Mouse (Mus musculus) hematopoietic stem cell, adult 5-6 weeks (primary cell): ENCODE results near the gene Ackr1. TPM values are rescaled to one million over a fixed set of nuclear protein-coding genes. Genes with fewer than 3 reads are reported as not detected.

Source experiments
- ATAC-seq, 2 experiments: fragments of 125-278 bp in 1 of 2; replicated peaks in 1 of 2; 2 replicates each; pipeline ENCODE4 v1.8.0; 2016 to 2017; ENCODE audit warnings: inconsistent platforms in 2 of 2, mild to moderate bottlenecking in 2 of 2, moderate number of reproducible peaks in 2 of 2, low read depth in 1 of 2, moderate TSS enrichment in 1 of 2; ENCODE audit not compliant: low FRiP score in 2 of 2, poor library complexity in 2 of 2, severe bottlenecking in 2 of 2, insufficient read depth in 1 of 2, low TSS enrichment in 1 of 2
- total RNA-seq: library from RNA; stranded (forward); fragments of 172-1452, 232-1000 nt; gene quantifications from 2 replicates; pipeline ENCODE4 v1.2.3, GENCODE M21; 2017

Gene Ackr1
- total RNA-seq, 1 experiment from 2014 or later, result not detected

DNA sequence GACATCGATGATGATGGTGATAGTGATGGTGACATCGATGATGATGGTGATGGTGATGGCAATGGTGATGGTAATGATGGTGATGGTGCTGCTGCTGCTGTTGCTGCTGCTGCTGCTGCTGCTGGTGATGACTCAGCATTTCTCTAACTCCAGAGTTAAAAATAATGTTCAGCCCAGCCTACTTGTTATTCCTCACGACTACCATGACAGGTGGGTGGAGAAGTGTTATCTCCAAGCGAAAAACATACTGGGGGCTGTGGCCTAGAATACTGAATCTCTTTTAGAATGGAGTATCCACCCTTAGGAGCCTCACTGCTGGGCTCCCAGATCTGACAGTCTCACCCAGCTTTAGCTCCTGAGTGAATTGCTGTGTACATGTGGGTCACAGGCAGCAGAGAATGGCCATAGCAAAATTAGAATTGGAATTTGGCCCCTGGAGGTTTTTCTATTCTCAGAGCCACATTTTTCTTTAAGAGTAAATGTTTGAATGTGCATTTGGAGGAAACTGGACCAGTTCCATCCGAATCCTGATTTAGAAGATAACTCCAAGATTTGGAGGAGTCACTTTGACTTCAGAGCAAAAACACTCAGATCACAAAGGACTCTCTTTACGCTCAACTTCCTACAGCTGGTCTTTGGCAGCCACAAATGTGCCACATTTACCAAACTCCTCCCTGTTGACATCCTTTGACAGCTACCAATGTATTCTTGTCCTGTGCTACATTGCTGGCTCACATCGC, 21.7 kb upstream of the Ackr1 start:
- no peak for ATAC-seq

DNA sequence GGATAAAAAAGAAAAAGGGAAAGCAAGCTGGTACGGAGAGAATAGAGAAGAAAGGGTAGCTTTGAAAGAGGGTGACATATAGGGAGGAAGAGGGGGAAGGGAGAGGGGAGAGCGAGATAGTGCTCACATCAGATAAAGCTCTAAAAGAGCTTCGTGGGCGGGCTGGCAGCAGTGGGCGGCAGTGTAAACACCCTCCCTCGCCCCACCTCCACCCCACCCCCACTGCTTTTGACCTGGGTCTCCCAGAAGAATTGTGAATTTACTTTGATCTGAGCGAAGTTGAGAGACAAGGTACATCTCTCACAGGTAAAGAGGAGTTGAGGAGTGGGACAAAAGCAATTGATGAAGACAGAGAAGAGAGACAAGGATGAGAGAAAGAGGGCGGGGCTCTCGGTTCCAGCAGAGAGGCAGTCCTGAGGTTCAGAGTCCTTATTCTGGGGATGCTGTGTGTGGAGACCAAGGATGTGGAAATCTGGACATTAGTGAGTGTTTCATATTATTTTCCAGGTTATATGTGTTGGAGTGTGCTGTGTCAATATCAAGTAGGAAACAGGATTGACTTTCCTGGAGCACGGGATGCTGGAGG, 16.9 kb upstream of the Ackr1 start, which contains the start of gene Aim2:
Gene Aim2 (plus strand): TSS at position 508 of the 586 bp plus-strand sequence.
- no peak for ATAC-seq

GRCm38 (mm10) chr1:173349946-173350345, 16.4 kb upstream of the Ackr1 start:
- peak; percentile 84 to 89 for ATAC-seq

DNA sequence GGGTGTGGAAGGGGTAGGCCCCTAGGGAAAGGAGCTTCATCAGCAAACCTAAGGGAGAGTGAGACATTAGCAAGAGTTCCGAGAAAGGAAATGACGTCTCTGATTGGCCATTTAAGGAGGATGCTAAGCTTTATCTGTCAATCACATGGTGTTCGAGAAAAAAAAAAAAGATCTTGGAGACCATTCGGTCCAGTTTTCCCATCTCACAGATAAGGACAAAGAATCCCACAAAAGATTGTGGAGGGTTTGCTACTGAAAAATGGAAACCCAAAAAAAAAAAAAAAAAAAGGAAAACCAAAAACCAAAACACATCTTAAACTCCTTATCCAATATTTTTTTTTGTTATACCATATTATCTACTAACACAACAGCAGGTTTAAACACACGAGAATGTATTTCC, 15.6 kb upstream of the Ackr1 start:
- no peak for ATAC-seq

DNA sequence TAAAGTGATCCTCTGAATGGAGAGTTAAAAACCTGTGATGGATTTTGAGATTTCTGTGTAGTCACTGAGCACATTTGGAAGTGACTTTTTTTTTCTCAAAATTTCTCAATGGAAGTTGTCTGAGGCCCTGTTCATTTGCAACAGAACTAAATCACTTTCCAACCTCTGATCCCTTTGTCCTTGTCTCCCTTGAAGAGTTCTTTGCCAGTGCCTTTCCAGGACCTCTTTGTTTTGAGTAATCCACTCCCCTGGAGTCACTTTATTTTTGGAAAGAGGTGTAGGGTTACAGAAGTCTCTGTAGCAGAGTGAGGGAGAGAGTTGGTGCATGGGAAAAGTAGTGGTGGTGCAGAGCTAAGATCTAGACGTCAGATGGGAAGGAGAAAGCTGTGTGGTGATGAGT, 15.0 kb upstream of the Ackr1 start:
- ATAC-seq, result no peak

GRCm38 (mm10) chr1:173345112-173345511, 11.6 kb upstream of the Ackr1 start:
- no peak for ATAC-seq

DNA sequence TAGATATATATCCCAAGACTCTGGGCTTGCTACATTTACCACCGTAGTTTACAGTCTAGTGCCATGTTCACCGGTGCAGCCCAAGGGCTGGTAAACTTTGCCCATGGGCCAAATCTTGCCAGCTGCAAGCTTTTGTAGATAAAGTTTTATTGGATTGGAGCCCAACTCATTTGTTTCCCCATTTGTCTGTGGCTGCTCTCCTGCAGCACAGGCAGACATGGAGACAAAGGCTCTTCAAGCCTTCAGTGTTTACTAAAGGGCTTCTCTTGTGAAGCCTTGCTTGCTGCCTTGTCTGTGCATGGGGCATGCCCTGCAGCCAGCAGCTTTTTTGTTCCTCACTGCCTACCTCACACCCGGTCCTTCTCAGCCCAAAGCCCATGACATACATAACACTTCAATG, 10.4 kb upstream of the Ackr1 start:
- no peak for ATAC-seq

GRCm38 (mm10) chr1:173342425-173342824, 8.9 kb upstream of the Ackr1 start:
- ATAC-seq, result no peak

DNA sequence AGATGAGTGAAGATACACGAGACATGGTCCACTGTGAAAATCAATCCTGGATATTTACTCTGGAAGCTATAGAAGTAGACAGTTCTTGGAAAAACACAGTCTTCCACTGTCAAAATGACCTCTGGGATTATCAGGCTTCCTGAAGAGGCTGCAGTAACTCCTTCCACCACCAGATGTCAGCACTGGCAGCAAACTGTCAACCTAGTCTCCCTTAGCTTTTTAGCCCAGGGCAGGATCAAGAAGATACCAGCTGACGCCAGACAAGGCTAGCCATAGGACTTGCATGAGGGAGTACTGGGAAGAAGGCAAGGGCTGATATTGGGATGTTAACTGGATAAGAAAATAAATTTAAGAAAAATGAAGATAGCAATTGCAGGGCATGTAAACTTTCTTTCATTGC, 6.0 kb upstream of the Ackr1 start:
- ATAC-seq, result peak; percentile 79 to 80; a peak in 3 of 4 replicates

GRCm38 (mm10) chr1:173337008-173337407, 3.5 kb upstream of the Ackr1 start:
- ATAC-seq, result no peak

DNA sequence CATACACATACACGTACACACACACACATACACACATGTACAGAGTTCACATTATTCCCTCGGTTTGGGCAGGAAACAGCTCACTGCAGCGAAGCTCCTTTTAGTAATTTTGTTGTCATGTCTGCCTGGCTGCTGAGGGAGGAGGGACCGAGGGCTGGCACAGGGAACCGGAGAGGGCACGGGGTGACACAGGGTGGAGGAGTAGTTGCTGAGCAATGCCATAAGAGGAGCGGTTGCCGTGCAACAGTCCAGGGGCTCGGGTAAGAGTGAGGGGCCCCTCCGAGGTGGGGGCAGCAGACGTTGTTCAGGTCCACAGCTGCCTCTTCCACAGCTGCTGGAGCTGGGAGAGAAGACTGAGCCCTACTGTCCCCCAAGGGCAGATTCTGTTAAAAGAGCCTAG, 2.4 kb upstream of the Ackr1 start:
- no peak for ATAC-seq

- ATAC-seq, result peak in 1 of 2 experiments; percentile 34; a peak in 1 of 4 replicates
Measured at GRCm38 (mm10) chr1:173332418-173332817, 1.1 kb downstream of the Ackr1 start.

DNA sequence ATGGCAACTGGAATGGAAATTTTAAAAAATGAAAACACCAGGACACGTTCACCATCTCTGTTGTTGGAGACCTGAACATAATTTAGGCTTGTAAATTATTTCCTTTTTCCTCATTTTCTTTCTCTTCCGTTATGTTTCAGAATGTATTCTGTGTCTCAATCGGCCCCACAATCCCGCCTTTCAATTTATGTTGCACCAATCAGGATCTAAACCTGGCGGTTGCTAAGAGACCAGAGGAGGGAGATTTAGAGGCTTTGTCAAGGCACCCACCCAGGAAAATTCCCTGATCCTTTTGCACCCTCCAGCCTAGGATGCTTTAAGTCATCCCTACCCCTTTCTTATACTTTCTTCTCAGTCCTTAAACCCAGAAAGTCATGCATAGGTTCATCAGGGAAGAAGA, 3.8 kb downstream of the Ackr1 start:
- ATAC-seq, result no peak

GRCm38 (mm10) chr1:173329185-173329584, 4.4 kb downstream of the Ackr1 start:
- ATAC-seq, result peak in 1 of 2 experiments; percentile 36; a peak in 1 of 4 replicates

DNA sequence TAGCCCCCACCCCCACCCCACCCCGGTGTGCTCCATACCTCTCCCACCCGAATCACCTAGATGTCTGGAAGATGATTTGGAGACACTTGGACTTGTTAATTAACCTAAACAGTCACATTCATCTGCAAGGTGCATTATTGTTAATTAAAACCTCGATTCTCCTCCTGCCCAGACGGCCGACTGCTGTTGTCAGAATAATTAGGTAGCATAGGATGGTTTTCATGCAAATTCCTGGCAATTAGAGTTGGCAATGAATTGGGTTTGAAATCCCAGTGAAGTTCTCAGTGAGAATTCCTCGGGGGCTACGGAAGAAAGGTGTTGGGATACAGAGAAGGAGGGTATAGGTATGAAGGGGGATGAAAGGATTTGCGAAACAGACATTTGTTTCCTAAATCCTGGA, 5.1 kb downstream of the Ackr1 start:
- ATAC-seq, result no peak

GRCm38 (mm10) chr1:173326552-173326951, 7.0 kb downstream of the Ackr1 start:
- ATAC-seq, result no peak

- ATAC-seq, result no peak
Measured at GRCm38 (mm10) chr1:173325395-173325794, 8.2 kb downstream of the Ackr1 start.

DNA sequence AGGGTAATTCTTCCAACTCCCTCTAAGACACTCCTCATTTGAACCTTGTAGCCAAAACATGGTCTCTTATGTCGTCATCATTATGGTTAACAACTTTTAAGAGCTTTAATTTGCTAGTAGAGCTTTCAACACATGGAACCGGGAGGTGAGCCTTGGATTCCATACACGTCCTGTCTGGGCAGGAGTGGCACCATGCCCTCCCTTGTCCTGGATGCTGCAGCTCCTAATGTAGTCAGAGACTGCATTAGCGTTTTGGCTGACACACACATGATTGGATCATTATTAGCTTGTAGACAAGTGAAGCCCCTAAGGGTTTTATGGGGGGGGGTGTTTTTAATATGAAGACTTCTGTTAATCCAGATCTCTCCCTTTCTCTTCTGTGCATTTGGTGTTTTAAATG, 8.6 kb downstream of the Ackr1 start:
- ATAC-seq, result no peak
